Mouse (Mus musculus) left cerebral cortex, postnatal 25 days (tissue): Measurements from ENCODE around the gene Gm14214. TPM values are rescaled to one million over a fixed set of nuclear protein-coding genes. Genes with fewer than 3 reads are reported as not detected.

Experiments used
- DNase-seq, 2 experiments: peaks; one replicate each; pipeline ENCODE4 v3.0.0; 2022; ENCODE audit warnings: low spot score in 2 of 2, mixed read lengths in 1 of 2
- intact Hi-C: fragments of 180-260 bp; cut with DNase I; formaldehyde crosslinking; loops from one replicate; pipeline ENCODE4 v1.15.1; 2025
- total RNA-seq, 2 experiments: library from RNA; stranded (reverse); gene quantifications; 2 replicates each; pipeline ENCODE4 v1.2.3; 2021

Gene Gm14214
- total RNA-seq, 2 experiments from 2014 or later = not detected

DNA sequence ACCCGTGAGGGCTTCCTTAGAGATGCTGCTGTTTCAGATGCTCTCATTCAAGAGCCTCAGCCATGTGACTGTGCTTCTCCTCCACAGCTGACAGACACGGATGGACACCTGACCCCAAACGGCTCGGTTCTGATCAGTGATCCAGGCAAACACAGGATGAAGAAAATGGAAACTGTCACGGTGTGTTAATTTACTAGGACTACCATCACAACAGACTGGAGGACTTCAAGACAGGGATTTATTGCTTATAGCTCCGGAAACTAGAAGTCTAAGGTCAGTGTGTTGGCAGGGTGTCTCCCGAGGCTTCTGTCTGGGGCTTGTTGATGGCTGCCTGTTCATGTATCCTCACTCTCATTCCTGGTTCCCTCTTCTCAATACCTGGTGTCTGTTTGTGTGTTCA is 34.4 kb downstream of the Gm14214 start:
- intact Hi-C loops = no loop called here
- no peak for DNase-seq

DNA sequence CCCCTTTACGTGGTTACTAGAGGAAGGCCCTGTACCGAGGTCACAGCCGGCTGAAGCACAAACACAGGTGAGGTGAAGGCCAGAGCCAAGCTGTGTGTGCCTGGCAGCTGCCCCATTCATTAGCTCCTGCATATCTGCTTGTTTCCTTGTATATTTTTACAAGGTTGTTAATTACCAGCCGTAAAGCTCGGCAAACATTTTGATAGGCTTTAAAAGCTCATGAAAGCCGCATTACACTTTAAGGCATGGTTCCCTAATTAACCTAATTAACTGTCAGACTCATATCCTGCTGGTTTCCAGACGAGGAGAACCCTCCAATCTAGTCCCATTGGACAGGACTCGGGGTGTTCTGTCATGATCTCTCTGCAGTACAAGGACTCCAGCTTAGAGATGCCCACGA is 34.9 kb downstream of the Gm14214 start:
- no peak for DNase-seq
- intact Hi-C loops = no loop called here

DNA sequence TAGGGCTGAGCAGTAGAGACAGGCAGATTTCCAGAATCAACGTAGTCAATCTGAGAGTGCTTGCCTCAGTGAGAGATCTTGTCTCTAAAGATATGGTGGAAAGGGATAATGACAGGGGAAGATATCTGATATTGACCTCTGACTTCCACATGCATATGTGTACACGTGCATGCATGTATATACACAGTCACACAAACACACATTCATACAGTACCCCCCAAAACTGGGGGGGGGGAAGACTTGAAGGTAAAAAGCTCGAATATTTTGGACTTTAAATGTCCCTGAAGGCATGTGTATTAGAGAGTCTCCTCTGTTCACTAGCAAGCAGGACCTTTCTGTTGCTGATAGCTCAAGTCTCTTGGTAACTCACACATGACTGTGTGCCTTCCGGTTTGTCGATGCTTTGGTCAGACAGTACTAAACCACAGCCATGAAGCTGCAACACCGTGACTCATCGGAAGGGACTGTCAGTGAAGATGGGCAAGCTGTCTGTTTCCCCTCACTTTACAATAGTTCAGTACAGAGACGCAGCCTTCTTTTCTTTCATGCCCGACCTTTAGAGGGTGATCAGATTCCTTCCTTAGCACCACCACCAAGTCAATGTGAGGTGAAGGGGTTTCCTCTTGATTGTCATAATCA is 37.2 kb downstream of the Gm14214 start:
- no peak for DNase-seq
- intact Hi-C loops = no loop called here

DNA sequence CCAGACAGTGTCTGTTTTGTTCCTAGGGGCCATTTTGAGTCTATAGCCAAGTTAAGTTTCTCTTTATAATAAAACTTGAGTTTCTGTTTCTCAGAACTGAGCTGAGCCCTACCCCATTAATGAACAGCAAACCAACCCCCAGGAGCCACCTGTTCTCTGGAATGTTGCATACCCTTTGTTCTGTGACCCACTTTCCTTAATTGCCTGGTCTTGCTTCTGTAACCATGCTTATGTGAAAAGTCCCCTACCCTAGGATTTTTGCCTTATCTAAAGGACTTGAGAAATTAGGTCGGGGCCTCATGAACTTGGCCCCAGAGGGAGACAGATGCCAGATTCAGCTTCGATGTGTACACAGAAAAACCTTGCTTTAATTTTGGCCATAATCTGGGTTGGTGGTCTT is 37.9 kb downstream of the Gm14214 start:
- intact Hi-C loops = no loop called here
- no peak for DNase-seq

DNA sequence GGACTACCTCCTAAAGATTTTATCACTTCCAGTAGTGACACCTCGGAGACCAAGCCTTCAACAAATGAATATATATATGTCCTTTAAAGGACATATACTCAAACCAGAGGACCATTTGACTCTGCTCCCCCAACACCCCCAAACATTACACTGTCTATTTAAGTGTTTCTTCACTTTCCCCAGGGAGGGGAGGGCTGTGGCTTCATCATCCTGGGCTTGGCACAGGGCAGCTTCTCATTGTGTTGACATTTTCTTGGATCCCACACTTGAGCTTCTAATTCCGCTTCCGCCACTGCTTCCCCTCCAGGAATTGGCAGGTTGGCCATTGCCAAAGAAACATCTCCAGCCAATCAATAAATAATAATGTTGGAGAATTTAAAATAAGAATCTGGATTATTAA is 39.0 kb downstream of the Gm14214 start:
- no peak for DNase-seq
- intact Hi-C loops = no loop called here

DNA sequence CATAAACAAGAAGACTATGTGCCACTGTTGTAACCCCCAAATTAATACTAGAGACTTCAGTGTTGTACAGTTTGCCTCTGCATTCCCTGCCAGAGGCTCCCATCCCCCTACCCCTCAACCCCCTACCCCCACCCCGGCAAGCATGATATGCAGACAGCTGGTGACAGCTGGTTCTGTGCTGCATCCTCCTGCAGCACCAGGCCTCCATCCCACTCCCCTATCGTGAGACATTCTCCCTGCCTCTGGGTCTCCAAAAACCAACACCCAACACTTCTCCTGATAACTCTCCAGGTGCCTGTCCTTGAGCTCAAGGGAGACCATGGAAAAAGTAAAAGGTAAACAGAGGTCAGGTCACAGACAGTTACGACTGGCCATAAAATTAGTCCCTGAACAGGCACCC is 40.1 kb downstream of the Gm14214 start:
- intact Hi-C loops = no loop called here
- no peak for DNase-seq

DNA sequence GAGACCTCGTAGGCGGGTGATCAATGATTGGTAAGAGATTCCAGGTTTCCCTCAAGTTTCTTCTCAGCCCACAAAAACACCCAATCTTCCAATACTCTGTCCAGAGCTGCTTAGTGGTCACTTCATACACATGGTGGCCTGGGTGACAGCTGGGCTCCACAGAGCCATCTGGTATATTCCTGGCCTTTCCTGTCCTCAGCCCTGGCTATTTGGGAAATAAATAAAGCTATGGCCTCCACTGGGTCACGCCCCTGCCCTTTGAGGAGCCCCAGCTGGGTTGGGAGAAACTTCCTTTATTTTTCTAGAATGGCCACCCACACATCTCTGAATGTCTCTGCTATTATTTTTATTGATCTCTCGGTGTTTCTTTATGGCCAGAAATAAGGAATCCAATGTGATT is 46.4 kb downstream of the Gm14214 start:
- DNase-seq = no peak
- intact Hi-C loops = no loop called here

DNA sequence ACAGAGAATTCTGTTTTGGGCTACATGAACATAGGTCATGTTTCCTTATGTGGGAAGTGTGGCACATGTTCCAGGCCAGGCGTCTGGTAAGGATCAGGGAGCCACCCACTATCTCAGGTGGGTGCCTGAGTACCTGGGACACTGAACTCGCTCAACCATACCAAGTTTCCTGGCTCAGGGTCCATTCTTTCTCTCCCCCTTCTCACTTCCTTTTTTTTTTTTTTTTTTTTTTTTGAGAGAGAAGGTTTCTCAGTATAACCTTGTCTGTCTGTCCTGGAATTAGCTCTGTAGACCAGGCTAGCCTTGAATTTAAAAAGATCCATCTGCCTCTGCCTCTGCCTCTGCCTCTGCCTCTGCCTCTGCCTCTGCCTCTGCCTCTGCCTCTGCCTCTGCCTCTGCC is 49.5 kb downstream of the Gm14214 start:
- DNase-seq = no peak
- intact Hi-C loops = no loop called here

Other genes starting within 250 kb of the Gm14214 start
- gene 1700003F12Rik, start 222.9 kb downstream of the Gm14214 start, total RNA-seq = 1 to 10 TPM in 1 of 2 experiments, not detected in 1; 1.4 TPM
- not detected for gene Actl10, start 218.3 kb downstream of the Gm14214 start, total RNA-seq
- gene Necab3, start 211.1 kb downstream of the Gm14214 start, total RNA-seq = 10 to 100 TPM; 82.5 to 88.7 TPM
- 10 to 100 TPM in 1 of 2 experiments, 1 to 10 TPM in 1; 8.8 to 10.1 TPM for gene E2f1, start 200.1 kb downstream of the Gm14214 start, total RNA-seq
- gene Pxmp4, start 166.3 kb downstream of the Gm14214 start, total RNA-seq = 10 to 100 TPM; 11.4 to 14.1 TPM
- 10 to 100 TPM; 12.1 to 13.1 TPM for gene Zfp341, start 156.7 kb downstream of the Gm14214 start, total RNA-seq
- gene 4930519P11Rik, start 156.6 kb downstream of the Gm14214 start, total RNA-seq = not detected
- gene Chmp4b, start 118.3 kb downstream of the Gm14214 start, total RNA-seq = 100 to 1,000 TPM; 215 to 218 TPM
- gene Raly, start 21.1 kb upstream of the Gm14214 start, total RNA-seq = 100 to 1,000 TPM in 1 of 2 experiments, 10 to 100 TPM in 1; 99.4 to 101 TPM
- gene a, start 21.4 kb upstream of the Gm14214 start, total RNA-seq = not detected
- gene Eif2s2, start 122.9 kb upstream of the Gm14214 start, total RNA-seq = 10 to 100 TPM; 47.1 to 48.5 TPM
- gene Gm14226, start 248.2 kb upstream of the Gm14214 start, total RNA-seq = under 1 TPM; 0.11 to 0.16 TPM